Mouse (Mus musculus) c-Kit-positive CD71-positive TER-119-negative erythroid progenitor cells, embryonic 14.5 days (primary cell): ENCODE results near the gene Gldc.

Experiments used
- DNase-seq: peaks from one replicate; pipeline ENCODE4 v3.0.0-alpha.2; 2013; ENCODE audit warnings: low read depth

Gene Gldc

DNA sequence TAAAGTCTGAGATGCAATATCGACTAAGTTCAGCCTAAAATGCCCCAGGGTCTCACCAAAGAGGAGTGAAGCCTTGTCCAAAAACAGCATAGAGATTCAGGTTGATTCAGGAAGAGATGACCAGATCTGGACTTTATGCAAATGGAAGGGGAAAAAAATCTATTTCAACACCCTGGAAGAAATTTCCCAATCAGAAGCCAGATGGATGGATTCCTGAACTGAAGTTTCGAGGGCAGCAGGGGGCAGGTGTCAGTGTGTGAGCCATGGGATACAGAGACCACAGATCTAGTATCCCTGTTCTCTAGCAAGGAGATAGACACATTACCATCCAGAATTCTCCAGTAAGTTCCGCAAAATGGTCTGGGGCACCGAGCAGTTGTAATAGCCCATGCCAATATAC lies 17.0 kb downstream of the Gldc start:
- DNase-seq = no peak

- DNase-seq = no peak
Observed at GRCm38 (mm10) chr19:30157031-30157687, 18.1 kb downstream of the Gldc start.

DNA sequence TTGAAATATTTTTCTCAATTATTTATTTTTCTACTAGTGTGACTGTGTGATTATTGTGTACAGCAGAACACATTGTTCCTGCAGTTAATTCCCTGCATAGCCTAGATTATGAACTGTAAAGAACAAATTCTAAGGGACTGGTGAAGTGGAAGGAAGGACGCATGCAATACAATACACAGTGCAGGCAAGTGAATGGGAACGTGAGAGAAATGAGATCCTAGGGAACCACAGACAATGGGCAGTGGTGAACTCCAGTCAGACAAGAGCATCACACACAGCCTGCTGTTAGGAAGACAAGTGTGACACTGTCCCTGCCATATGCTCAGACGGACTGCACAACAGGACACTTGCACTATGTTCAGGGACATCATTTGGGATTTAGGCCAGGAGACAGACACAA lies 21.5 kb downstream of the Gldc start:
- no peak for DNase-seq

- no peak for DNase-seq
Observed at GRCm38 (mm10) chr19:30151290-30151689, 23.9 kb downstream of the Gldc start.

DNA sequence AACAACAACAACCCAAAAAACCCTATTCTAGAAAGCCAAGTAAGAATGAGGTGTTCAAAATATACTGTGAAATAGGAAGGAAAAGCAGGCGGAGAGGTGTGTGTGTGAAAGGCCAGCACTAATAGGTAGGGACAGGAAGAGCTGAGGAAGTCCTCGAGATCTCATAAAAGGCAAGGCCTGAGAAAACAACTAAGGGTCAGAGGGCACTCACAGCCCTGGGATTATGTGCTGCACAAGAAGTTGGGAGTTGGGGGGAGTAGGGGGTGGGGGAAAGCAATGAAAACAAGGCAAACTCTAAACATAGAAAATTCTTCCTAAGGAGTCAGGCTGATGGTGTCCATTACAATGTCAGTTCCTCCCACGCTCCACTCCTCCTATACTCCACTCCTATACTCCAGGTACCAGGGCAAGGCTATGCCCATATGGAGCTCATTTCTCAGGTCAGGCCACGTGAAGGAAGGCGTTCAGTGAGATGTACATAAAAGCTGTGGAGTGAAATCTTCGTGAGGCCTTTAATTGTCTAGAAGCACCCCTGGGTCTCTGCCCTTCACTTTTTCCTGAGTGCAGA lies 25.9 kb downstream of the Gldc start:
- no peak for DNase-seq

GRCm38 (mm10) chr19:30147306-30147705 lies 27.9 kb downstream of the Gldc start:
- no peak for DNase-seq

GRCm38 (mm10) chr19:30146761-30147160 lies 28.5 kb downstream of the Gldc start:
- no peak for DNase-seq

- DNase-seq = no peak
Observed at GRCm38 (mm10) chr19:30145106-30145505, 30.1 kb downstream of the Gldc start.

DNA sequence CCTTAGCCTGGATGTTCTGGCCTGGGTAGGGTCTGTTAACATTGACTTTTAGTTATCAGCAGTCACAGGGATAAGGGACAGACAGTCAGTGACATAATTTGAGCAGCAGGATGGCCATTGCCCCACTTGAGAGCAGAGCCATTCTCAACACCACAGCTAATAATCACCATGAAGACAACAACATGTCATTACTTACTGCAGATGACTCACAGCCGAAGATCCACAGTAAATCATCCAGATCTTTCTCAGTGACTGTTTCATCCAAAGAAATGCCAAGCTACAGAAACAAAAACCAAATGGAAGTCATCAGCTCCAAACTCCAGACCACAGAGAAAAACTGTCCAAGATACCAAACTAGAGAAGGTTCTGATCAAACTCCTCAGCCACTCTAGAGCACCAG lies 38.9 kb downstream of the Gldc start:
- no peak for DNase-seq

DNA sequence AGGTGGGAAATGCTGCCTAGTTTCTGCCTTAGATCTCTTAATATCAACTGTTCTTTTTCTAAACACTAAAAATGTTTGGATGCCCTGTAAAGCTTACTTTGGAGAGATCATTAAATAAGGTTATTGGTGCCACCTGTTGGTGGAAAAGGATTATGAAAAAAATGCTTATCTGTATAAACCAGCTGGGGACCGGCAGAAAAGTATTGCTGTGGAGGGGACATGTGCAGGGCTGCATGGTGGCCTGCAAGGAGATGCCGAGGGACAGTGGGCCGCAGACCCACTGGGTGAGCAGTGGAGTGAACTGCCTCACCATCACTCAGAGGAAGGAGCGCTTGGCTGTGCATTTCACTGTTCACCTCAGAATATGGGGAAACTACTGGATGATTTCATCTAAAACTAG lies 47.1 kb downstream of the Gldc start:
- DNase-seq = peak; percentile 43

GRCm38 (mm10) chr19:30125670-30126059 lies 49.6 kb downstream of the Gldc start:
- DNase-seq = no peak

DNA sequence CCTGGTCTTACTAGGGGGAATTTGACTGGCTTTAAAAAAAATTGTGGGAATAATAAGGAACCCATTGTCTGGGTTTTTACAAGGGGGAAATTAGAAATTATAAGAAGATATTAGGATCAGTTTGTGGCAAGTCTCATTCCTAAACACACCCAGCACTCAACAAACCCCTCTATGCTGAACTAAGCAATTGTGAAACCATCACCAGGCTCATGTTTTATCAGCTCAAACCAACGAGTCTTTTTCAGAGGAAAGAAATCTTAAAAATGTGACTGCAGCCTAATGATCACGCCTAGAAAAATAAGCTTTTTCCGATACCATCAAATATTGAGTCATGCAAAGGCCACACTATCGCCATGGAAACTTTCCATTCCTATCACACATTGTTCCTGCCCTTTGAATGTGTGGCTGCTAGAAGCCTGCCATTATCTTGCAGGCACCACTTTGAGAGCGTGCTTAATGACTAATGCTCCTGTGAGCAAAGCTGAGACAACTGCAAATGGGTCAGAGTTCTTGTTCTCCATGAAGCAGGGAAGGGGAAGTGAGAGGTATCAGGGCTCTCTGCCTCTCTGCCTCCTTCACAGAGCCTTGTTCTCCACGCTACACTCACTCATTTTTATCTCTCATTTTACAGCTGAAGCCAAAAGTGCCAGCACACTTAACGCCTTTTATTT lies 50.1 kb downstream of the Gldc start:
- no peak for DNase-seq

GRCm38 (mm10) chr19:30118344-30119312 lies 56.6 kb downstream of the Gldc start:
- DNase-seq = no peak

DNA sequence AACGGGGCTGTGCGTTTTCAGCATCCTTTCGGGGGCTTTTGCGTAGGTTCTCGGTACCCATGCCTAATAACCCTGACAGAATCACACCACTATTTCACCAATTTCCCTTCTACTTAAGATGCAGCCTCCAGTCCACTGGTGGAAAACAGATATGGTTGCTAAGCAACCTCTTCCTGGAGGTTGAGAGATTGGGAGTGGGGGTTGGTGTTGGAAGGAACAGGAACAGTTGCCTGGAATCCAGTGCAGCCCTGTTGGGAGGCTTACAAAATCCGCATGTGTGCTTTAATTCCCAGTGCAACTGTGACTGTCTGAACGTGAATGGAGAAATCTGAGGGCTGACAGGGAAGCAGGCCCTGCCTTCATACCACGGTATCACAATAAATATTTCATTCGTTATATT lies 57.5 kb downstream of the Gldc start:
- DNase-seq = no peak

GRCm38 (mm10) chr19:30117241-30117640 lies 58.0 kb downstream of the Gldc start:
- no peak for DNase-seq

DNA sequence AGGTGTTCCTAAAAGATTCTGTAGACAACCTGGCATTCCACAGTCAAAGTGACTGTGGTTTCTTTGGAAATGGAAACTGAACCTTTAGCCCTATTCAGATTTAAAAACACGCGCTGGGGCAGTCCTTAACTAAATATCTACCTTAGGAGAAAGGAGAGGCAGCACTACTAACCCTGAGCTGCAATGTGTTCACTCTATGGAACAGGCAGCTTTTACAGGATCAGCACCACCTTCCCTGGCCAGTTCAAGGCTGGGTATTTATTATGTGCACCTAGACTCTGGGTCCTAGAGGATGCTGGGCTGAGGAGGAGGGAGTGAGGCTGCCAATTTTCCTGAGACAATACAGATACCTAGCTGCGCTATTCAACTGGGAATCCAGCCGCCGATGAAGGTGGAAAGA lies 59.6 kb downstream of the Gldc start:
- no peak for DNase-seq

DNA sequence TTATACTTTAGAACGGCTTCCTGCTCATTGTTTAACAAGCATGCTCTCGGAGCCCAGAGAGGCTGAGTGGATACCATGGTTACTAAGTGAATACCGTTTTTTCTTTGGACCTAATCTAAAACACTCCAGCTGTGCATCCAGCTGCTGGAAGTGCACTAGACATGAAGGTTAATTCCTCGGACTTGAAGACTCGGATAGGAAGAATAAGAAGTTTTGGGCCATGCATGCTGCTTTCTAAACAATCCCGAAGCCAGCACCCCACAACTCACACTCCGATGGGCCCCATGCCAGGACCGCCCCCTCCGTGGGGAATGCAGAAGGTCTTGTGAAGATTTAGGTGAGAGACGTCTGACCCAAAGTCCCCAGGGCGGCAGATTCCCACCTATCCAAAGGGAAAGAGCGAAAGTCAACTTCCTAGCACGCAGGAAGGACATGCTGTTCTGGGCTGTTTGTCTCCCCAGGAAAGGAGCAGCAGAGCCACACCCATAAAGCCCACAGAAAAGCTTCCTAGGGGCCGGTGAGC lies 60.2 kb downstream of the Gldc start:
- no peak for DNase-seq

DNA sequence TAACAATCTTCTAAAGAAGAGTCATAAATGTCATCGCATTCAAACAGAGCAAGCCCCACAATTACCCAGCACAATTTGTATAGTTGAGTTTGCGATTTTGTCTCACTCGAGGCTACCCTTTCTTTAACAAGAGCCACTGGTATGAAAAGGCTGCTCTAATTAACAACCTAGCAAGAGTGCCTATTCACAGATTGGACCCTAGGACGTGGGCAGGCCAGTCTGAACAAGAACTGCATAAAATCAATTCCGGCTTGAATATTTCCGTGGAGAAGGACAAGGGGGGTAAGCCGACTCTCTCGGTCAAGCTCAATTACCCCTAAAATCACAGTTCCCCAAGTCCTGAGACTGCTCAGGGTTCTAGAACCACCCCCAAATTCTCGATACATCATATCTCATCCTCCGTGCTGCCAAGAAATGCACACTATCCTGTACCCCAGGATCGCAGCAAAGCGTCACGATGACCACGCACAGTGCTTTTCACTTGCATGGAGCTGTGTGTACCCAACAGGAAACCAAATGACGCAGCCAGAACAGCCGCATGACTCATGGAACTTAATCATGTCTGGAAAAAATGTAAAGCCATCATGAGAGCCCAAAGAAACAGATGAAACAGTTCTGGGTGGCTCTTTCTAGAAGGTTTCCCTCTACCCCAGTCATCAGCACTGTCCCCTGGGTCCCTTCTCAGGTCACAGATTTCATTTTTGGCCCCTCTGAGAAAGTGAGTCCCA lies 62.1 kb downstream of the Gldc start:
- DNase-seq = no peak

DNA sequence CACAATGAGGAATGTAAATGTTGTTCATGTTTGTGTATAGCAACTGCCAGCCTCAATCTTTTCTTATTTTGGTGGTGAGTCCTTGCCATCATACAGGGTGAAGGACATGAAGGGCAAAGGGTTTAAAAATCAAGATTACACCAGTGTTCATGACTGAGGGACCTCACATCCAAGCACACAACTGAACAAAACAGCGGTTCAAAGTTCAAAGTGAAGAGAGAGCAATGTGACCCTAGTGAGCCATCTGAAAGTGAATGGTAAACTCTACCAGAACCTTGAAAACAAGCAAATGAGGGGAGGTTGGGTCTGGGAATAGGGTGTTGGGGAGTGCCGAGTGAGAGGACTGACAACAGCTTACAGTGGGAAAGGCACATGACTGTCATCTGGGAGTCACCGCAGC lies 63.8 kb downstream of the Gldc start:
- DNase-seq = no peak

GRCm38 (mm10) chr19:30109122-30109521 lies 66.1 kb downstream of the Gldc start:
- DNase-seq = no peak

GRCm38 (mm10) chr19:30108616-30109015 lies 66.6 kb downstream of the Gldc start:
- no peak for DNase-seq
